Mouse (Mus musculus): ENCODE results near the gene Rrad. TPM values are rescaled to one million over a fixed set of nuclear protein-coding genes. Genes with fewer than 3 reads are reported as not detected.

Rrad gene
- polyA plus RNA-seq, 1 experiment from 2014 or later = 0.82 TPM

DNA sequence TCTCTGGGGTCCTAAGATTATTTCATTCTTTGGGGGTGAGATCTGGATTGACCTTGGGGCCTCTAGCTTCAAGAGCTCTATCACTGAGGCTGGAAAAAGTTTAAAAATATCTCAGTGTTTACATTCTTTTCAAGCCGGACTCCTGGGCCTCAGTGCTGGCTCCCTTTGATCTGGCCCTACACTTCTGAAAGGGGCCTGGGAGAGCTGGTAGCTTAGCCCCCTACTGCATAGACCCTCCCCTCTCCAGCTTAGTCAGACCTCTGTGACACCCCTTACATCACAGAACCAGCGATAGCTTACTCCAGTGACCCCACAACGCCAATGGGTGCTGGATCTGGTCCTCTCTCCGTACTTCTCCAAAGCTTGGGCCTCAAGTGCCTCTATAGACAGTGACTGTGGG is 19.5 kb downstream of the Rrad start:
- Histone ChIP-seq H3K9ac (no peak overlapping the region), H3K27ac (no peak overlapping the region), H3K36me3 (no peaks in the 10 kb centered on the region), H3K27me3 (no peaks in the 10 kb centered on the region), H3K9me3 (replicated peaks) (no peaks in the 10 kb centered on the region), H3K4me1 (replicated peaks) (no peaks in the 10 kb centered on the region), H3K4me3 (replicated peaks) (no peak overlapping the region), H3K4me2 (no peak overlapping the region)
- DNase-seq = no peak
- ATAC-seq (ENCODE audit: low read depth) = no peak
- WGBS (ENCODE audit: insufficient replicate concordance) = 51% methylated on average over 4 of the region's 4 CpGs

DNA sequence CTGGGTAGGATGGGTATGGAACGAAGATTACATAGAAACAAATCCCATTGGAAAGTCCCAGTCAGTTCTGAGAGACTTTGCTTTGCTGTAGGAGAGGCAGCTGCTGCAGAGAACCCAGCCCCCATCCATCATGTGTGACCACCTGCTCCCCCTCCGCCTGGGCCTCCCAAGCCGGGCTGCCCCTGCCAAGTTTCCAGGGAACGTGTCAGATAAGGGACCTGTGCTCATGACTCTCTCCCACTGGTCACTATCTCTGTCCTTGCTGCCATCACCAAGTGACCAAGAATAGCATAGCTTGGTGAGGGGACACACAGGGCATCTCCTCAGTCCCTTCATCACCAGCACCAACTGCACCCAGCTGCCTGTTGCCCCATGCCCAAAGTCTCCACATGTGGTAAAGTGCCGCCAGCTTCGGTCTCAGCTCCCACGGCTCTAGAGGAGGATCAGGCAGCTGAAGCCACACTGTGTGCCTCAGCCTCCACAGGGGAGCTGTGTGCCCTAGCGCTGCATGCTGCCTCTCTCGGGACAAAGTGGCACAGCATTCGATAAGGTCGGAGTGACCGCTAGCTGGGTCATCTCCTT is 20.9 kb downstream of the Rrad start:
- Histone ChIP-seq H3K4me2 (no peak overlapping the region), H3K4me3 (replicated peaks) (no peak overlapping the region), H3K27me3 (0 out of 2 replicates have a peak, but pooled peaks cover 1% of the 10 kb centered on the region), H3K9ac (no peak overlapping the region), H3K27ac (no peak overlapping the region), H3K9me3 (replicated peaks) (no peaks in the 10 kb centered on the region), H3K4me1 (replicated peaks) (no peaks in the 10 kb centered on the region), H3K36me3 (no peaks in the 10 kb centered on the region)
- WGBS (ENCODE audit: insufficient replicate concordance) = 68% methylated on average over 12 of the region's 12 CpGs
- DNase-seq (no peak), ATAC-seq (ENCODE audit: low read depth) (no peak)

DNA sequence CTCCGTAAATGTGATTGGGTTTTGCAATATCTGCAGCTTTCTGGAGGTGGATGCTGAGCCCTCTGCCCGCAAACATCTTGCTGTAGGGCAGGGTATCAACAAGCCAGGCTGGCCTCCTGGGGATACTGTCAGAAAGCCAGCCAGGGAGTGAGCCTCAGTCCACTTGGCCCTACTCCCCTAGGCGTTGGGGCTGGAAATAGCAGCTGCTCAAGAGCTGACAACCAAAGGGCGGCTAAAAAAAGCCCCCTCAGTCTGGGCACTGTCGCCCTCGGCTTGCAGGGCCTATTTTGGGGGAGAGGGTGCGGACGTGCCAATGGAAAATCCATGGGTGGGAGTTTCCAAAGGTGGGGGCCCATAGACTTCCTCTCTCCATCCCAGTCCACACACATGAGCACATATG is 21.9 kb downstream of the Rrad start:
- Histone ChIP-seq H3K4me2 (no peak overlapping the region), H3K9me3 (replicated peaks) (no peaks in the 10 kb centered on the region), H3K27ac (no peak overlapping the region), H3K27me3 (0 out of 2 replicates have a peak, but pooled peaks cover 3% of the 10 kb centered on the region), H3K4me3 (replicated peaks) (no peak overlapping the region), H3K9ac (no peak overlapping the region), H3K36me3 (no peaks in the 10 kb centered on the region), H3K4me1 (replicated peaks) (no peaks in the 10 kb centered on the region)
- ATAC-seq (ENCODE audit: low read depth) (no peak), DNase-seq (no peak)
- WGBS (ENCODE audit: insufficient replicate concordance) = 66% methylated on average over 8 of the region's 8 CpGs

DNA sequence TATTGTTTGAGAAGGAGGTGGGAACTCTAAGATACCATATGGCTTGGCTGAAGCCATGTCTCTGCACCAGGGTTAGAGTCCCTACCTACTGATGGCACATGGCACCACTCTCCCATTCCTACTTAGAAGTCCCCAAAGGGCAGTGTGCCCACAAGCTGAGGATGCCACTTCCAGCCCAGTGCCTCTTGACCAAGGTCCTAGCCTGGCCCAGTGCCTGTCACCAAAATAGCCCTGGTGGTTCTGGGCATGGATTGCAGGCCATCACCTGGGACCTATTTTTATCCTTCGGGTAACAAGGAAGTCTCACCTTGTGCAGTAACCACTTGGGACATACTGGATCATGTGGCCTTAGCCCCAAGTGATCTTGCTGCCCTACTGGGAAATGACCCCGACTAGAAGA is 23.2 kb downstream of the Rrad start:
- Histone ChIP-seq H3K4me3 (replicated peaks) (no peak overlapping the region), H3K9me3 (replicated peaks) (no peaks in the 10 kb centered on the region), H3K4me2 (no peak overlapping the region), H3K27me3 (0 out of 2 replicates have a peak, but pooled peaks cover 3% of the 10 kb centered on the region), H3K27ac (no peak overlapping the region), H3K36me3 (no peaks in the 10 kb centered on the region), H3K9ac (no peak overlapping the region), H3K4me1 (replicated peaks) (no peaks in the 10 kb centered on the region)
- no peak for DNase-seq
- WGBS (ENCODE audit: insufficient replicate concordance) = 54% methylated on average over 2 of the region's 2 CpGs
- no peak for ATAC-seq (ENCODE audit: low read depth)

DNA sequence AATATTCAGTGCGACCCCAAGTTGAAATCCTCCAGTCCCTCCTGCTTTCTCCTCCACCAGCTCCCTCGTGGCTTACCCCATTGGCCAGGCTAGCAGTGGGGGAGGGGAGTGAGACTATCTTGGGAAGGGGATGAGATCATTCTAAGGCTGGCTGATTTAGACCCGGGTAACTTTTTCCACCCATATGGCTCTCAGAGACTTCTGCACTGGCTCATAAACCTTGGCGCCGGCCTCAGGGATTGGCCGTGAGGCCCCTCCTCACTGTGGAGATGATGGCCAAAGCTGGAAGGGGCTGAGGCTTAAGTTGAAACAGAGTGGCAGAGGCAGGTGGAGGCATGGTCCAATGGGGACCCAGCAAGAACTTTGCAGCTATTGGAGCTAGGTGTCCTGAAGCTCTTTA is 24.8 kb downstream of the Rrad start:
- 37% methylated on average over 6 of the region's 6 CpGs for WGBS (ENCODE audit: insufficient replicate concordance)

DNA sequence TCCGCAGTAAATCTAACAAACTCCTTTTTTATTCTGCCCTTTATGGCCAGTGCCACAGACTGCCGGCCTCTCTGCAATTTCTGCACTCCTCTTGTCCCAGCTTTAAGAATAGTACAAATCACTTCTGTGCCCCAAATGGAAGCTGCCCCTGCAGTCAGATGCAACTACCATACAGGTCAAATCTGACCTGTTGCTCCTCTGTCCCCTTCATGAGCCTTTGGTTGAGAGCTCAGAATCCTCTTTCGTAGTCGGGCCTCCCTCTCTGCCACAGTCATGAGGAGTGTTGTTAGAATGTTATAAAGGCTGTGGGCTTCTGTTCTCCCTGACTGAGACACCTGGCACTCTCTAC is 27.9 kb downstream of the Rrad start:
- H3K4me1 ChIP-seq (replicated peaks) = peaks cover 9% of the 10 kb centered on the region
- H3K9ac ChIP-seq = no peak overlapping the region
- H3K4me2 ChIP-seq = no peak overlapping the region
- H3K4me3 ChIP-seq (replicated peaks) = no peak overlapping the region
- H3K27me3 ChIP-seq = peaks cover 11% of the 10 kb centered on the region; the same call in 1 of the 2 replicates
- DNase-seq (no peak), ATAC-seq (ENCODE audit: low read depth) (no peak)
- WGBS (ENCODE audit: insufficient replicate concordance) = 60% methylated on average over 4 of the region's 4 CpGs
- H3K9me3 ChIP-seq (replicated peaks) = no peaks in the 10 kb centered on the region
- H3K36me3 ChIP-seq = no peaks in the 10 kb centered on the region
- H3K27ac ChIP-seq = no peak overlapping the region

More for the DNA sequence above, 24.8 kb downstream of the Rrad start:
- H3K4me3 ChIP-seq (replicated peaks) = no peak overlapping the region
- DNase-seq (no peak), ATAC-seq (ENCODE audit: low read depth) (no peak)
- peaks cover 8% of the 10 kb centered on the region; the same call in 1 of the 2 replicates for H3K27me3 ChIP-seq
- no peak overlapping the region for H3K27ac ChIP-seq
- H3K9me3 ChIP-seq (replicated peaks) = no peaks in the 10 kb centered on the region
- H3K4me1 ChIP-seq (replicated peaks) = peaks cover 9% of the 10 kb centered on the region
- H3K9ac ChIP-seq = no peak overlapping the region
- H3K4me2 ChIP-seq = no peak overlapping the region
- no peaks in the 10 kb centered on the region for H3K36me3 ChIP-seq

DNA sequence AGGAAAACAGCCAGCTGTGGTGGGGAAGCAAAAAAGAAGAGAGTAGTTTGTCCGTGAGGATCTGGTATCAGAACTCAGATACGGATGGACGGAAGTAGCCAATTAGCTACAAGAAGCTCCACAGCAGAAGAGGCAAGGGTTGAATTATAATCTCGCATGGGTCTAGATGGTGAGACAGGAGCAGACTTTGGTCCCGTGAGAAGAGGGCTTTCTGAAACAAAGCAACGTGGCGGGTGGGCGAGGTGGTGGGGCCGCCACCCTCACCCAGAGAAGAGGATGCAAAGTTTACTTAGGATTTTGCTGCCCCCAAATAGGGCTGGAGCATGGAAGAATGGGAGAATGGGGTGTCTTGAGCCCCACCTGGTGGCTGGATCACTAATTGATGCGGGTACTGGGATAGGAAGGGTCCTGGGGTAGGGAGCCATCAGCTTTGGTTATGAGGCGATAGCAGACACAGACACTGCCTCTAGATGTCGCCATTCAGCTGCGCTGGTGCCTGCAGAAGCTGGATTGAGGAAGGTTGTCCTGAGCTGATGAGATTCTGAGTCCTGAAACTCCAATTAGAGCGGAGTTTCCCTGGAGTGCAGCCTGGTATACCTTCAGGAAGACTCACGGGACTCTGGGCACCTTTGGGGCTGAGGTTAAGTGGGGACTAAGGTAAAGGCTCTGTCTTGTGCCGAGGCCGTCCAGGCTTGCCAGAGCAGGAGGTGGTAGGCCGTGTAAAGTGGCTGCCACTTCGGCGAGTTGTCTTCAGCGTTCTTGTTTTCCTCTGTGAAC is 28.5 kb downstream of the Rrad start:
- peak; percentile 84 for ATAC-seq (ENCODE audit: low read depth)
- no peaks in the 10 kb centered on the region for H3K9me3 ChIP-seq (replicated peaks)
- H3K27me3 ChIP-seq = peaks cover 11% of the 10 kb centered on the region; the same call in 1 of the 2 replicates
- no peaks in the 10 kb centered on the region for H3K36me3 ChIP-seq
- 21% methylated on average over 21 of the region's 21 CpGs for WGBS (ENCODE audit: insufficient replicate concordance)
- peak; percentile 68 for DNase-seq
- peak overlapping the region; percentile 46 for H3K4me2 ChIP-seq
- H3K27ac ChIP-seq = no peak overlapping the region
- H3K4me3 ChIP-seq (replicated peaks) = no peak overlapping the region
- H3K4me1 ChIP-seq (replicated peaks) = peaks cover 9% of the 10 kb centered on the region
- no peak overlapping the region for H3K9ac ChIP-seq

DNA sequence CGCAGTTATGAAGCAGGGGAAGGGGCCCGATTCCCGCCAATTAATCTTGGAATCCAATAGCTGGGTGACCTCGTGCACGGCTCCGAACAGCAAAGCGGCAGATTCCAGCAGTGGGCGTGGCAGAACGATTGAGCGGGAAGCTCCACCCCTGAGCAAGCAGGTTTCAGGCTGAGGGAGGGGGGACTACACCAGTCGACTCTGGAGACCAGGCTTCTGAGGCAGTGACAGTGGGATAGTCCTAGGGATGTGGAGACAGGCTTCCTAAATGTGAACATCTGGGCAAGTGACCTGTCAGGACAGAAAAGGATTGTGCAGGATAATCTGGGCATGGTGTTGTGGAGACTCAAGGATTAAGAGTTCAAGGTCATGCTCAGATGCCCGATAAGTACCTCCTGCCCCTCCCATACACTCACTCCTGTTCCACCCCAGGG is 29.2 kb downstream of the Rrad start:
- DNase-seq (peak; percentile 9), ATAC-seq (ENCODE audit: low read depth) (no peak)
- Histone ChIP-seq H3K36me3 (no peaks in the 10 kb centered on the region), H3K9me3 (replicated peaks) (no peaks in the 10 kb centered on the region), H3K27me3 (peaks cover 11% of the 10 kb centered on the region; the same call in 1 of the 2 replicates), H3K4me1 (replicated peaks) (peaks cover 9% of the 10 kb centered on the region), H3K9ac (no peak overlapping the region), H3K4me3 (replicated peaks) (peak overlapping the region; percentile 14; the same call in 1 of the 2 replicates), H3K27ac (no peak overlapping the region), H3K4me2 (peak overlapping the region; percentile 46)
- 2% methylated on average over 12 of the region's 12 CpGs for WGBS (ENCODE audit: insufficient replicate concordance)

DNA sequence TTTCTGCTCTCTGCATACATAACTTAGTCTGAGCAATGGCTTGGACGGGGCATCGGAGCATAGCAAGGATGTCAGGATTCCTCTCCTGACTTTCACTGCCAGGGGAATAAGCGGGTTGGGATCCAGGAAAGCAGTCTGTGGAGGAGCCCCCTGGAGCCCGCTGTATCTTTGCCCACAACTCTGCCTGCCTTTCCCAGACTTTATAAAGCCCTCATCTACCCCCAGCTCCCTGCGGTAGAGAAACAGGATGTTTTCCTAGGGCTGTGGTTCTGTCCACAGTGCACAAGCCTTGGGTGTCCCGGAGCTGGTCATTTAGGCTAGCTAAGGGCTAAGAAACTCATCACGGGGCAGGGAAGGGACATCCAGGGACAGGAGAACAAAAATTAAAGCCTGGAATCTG is 29.7 kb downstream of the Rrad start:
- Histone ChIP-seq H3K9me3 (replicated peaks) (no peaks in the 10 kb centered on the region), H3K36me3 (0 out of 2 replicates have a peak, but pooled peaks cover 4% of the 10 kb centered on the region), H3K9ac (0 out of 2 replicates have a peak overlapping the region, but pooled peaks have one; percentile 8), H3K4me2 (peak overlapping the region; percentile 46), H3K27ac (no peak overlapping the region), H3K4me1 (replicated peaks) (peaks cover 9% of the 10 kb centered on the region), H3K27me3 (peaks cover 11% of the 10 kb centered on the region; the same call in 1 of the 2 replicates), H3K4me3 (replicated peaks) (no peak overlapping the region)
- 30% methylated on average over 7 of the region's 7 CpGs for WGBS (ENCODE audit: insufficient replicate concordance)
- DNase-seq (no peak), ATAC-seq (ENCODE audit: low read depth) (no peak)

DNA sequence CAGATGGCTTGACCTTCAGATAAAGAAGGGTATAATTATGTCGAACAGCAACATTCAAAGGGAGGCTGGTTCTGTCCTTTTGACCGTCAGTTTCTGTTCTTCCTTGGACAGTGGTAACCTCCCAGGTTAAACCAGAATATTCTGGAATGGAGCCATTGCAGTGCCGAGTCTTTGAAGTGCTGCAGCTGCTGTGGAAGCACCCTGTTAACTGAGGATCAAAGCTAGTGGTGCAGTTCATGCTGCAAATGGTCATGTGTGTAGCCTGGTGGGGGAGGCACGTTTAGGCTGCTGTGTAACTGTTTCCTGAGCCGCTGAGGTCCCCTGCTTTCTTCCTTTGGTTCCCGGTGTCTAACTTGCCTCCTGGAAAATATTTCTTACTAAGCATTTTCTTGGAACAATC is 32.6 kb downstream of the Rrad start:
- Histone ChIP-seq H3K4me3 (replicated peaks) (no peak overlapping the region), H3K4me2 (no peak overlapping the region), H3K36me3 (peaks cover 30% of the 10 kb centered on the region), H3K4me1 (replicated peaks) (peaks cover 17% of the 10 kb centered on the region), H3K9ac (no peak overlapping the region), H3K9me3 (replicated peaks) (no peaks in the 10 kb centered on the region), H3K27me3 (peaks cover 9% of the 10 kb centered on the region; the same call in 1 of the 2 replicates), H3K27ac (no peak overlapping the region)
- DNase-seq = no peak
- 60% methylated on average over 6 of the region's 6 CpGs for whole genome bisulfite sequencing (ENCODE audit: insufficient replicate concordance)
- no peak for ATAC-seq (ENCODE audit: low read depth)

DNA sequence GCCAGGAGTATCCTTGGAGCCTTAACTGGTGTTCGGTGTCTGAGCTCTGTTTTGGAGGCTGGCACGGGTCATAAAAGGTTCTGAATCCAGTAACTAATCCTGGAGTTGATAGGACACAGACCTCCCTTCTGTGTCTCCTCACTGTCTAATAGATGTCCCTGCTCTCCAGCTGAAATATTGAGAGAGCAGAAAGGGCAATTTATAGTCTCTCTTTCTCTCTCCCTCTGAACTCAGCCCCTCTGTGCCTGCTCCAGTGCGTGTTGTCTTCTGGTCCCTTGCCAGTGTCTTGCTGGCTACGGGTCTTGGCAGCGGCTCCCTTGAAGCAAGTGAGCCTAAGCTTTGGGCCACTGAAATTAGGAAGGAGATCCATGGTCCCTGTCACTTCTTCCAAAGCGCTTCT is 33.5 kb downstream of the Rrad start:
- ATAC-seq (ENCODE audit: low read depth) (no peak), DNase-seq (no peak)
- H3K9ac ChIP-seq = no peak overlapping the region

More for the DNA sequence above, 33.5 kb downstream of the Rrad start:
- H3K9me3 ChIP-seq (replicated peaks) = no peaks in the 10 kb centered on the region
- H3K27me3 ChIP-seq = peaks cover 9% of the 10 kb centered on the region; the same call in 1 of the 2 replicates
- no peak overlapping the region for H3K4me3 ChIP-seq (replicated peaks)
- H3K36me3 ChIP-seq = peaks cover 33% of the 10 kb centered on the region
- no peak overlapping the region for H3K27ac ChIP-seq
- no peak overlapping the region for H3K4me2 ChIP-seq
- peaks cover 22% of the 10 kb centered on the region for H3K4me1 ChIP-seq (replicated peaks)
- 80% methylated on average over 6 of the region's 6 CpGs for WGBS (ENCODE audit: insufficient replicate concordance)

All from liver, embryonic 13.5 days (tissue).